In the genomic region with DNA sequence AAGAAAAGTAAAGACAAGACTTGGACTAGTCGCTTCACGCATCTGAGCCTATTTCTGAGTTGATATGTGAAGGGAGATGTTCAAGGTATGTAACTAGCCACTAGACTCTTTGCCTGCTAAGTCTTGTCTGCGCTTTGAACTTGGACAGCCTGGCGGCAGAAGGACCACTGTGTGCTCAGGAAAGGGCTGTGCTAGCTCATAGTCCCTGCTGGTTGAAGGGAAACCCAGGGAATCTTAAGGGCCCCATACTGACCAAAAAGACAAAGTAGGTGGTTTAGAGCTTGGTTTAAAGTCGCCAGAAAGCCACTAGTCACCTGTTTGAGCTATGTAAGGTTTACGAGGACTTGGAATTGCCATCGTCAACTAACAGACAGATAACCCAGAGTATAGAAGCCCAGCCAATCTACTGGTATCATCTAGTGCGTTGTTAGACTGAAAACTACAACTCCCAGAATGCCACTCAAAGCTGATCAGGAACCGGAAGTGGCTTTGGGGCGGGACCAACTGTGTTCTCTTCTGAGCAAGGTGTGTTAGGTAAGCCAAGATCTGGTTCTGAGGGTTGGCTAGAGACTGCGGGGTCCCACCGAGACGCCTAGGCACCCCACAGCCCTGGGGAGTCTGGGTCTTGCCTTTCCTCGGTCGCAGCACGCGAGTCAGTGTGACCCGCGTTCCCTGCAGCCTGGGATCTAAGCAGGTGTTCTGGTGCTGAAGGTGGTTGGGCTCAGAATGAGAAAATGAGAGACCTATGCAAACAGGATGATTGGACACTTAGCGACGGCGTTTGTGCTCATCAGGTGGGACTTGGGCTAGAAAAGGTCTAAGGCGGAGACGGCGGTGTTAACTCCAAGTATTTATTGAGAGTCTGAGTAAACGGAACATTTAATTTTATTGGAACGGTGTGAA, we compare ENCODE assay signal across 8 mouse cellular contexts. TPM values are rescaled to one million over a fixed set of nuclear protein-coding genes. Genes with fewer than 3 reads are reported as not detected.
DNase-seq lines count a peak whose midpoint lies in the region; ATAC-seq lines count a peak whose summit lies in the region.

A gene (plus strand): TSS at position 466 of the 903 bp plus-strand sequence.

- 20% methylated on average over 27 of the region's 27 CpGs for WGBS in forebrain, embryonic 15.5 days
- WGBS in lung, embryonic 15.5 days = 18% methylated on average over 27 of the region's 27 CpGs

- H3K4me3 ChIP-seq in forebrain, embryonic 15.5 days = peak within 1 kb of the TSS; percentile 73
- H3K4me3 ChIP-seq in lung, embryonic 15.5 days = peak within 1 kb of the TSS; percentile 77

- H3K27me3 ChIP-seq in forebrain, embryonic 15.5 days = no peaks in the 10 kb centered on the region
- H3K27me3 ChIP-seq in lung, embryonic 15.5 days = no peaks in the 10 kb centered on the region

- H3K4me2 ChIP-seq in forebrain, embryonic 15.5 days (replicated peaks) = peak within 1 kb of the TSS; percentile 65
- peak within 1 kb of the TSS; percentile 67 for H3K4me2 ChIP-seq in lung, embryonic 15.5 days

- DNase-seq in MEL-GATA-1-ER (ENCODE audit: extremely low read depth, low read depth) = peak; percentile 67
- peak; percentile 71 for DNase-seq in cerebellum, adult 11 months
- peak; percentile 78 for DNase-seq in layer of hippocampus, adult 9-10 months (ENCODE audit: low spot score)
- peak; percentile 69 for DNase-seq in retina, adult 2 months (ENCODE audit: low read depth, low spot score)
- peak; percentile 79 for DNase-seq in thymus, postnatal 25 days

- peak; percentile 95 for ATAC-seq in forebrain, embryonic 15.5 days (replicated peaks)
- peak; percentile 89 to 97 for ATAC-seq in hematopoietic stem cell, adult 5-6 weeks (replicated peaks in 1 of 2; ENCODE audit: insufficient read depth in 1 of 2, low FRiP score in 2 of 2, low TSS enrichment in 1 of 2, low read depth in 1 of 2, poor library complexity in 2 of 2, severe bottlenecking in 2 of 2)
- ATAC-seq in lung, embryonic 15.5 days (ENCODE audit: borderline replicate concordance, extremely low read depth, low FRiP score, low TSS enrichment) = no peak

- H3K9me3 ChIP-seq in forebrain, embryonic 15.5 days = no peaks in the 10 kb centered on the region
- H3K9me3 ChIP-seq in lung, embryonic 15.5 days = no peaks in the 10 kb centered on the region

- H3K27ac ChIP-seq in forebrain, embryonic 15.5 days (replicated peaks) = no peak within 1 kb of the TSS
- no peak within 1 kb of the TSS for H3K27ac ChIP-seq in lung, embryonic 15.5 days

- H3K9ac ChIP-seq in forebrain, embryonic 15.5 days (replicated peaks) = peak within 1 kb of the TSS; percentile 72
- peak within 1 kb of the TSS; percentile 55 for H3K9ac ChIP-seq in lung, embryonic 15.5 days

- peaks cover 9% of the 10 kb centered on the region for H3K36me3 ChIP-seq in forebrain, embryonic 15.5 days
- H3K36me3 ChIP-seq in lung, embryonic 15.5 days = peaks cover 5% of the 10 kb centered on the region; the same call in 1 of the 2 replicates

- peaks cover 11% of the 10 kb centered on the region for H3K4me1 ChIP-seq in forebrain, embryonic 15.5 days
- H3K4me1 ChIP-seq in lung, embryonic 15.5 days = peaks cover 8% of the 10 kb centered on the region; the same call in 1 of the 2 replicates

RNA-seq across cellular contexts. Expression of the gene that starts here (rescaled TPM):
- 22.0 and 23.6 TPM in 2 replicates for polyA plus RNA-seq in forebrain, embryonic 15.5 days (2015; fragmentation: Nextera tagmentation; extraction: Ambion mirVana)
- total RNA-seq in hematopoietic stem cell, adult 5-6 weeks (2017) = 24.9 and 30.0 TPM in 2 replicates
- polyA plus RNA-seq in lung, embryonic 15.5 days (2015; fragmentation: Nextera tagmentation; extraction: Ambion mirVana) = 17.0 and 17.6 TPM in 2 replicates
